Mouse (Mus musculus) right cerebral cortex, postnatal 14 days (tissue): ENCODE data around the gene Gm11172.
"Not testable (repeated sequence)": the region's sequence is repeated elsewhere in the genome, so short reads cannot be mapped to it uniquely, and the experiment has no call there.

Experiments
- DNase-seq: peaks from one replicate; pipeline ENCODE4 v3.0.0; 2022

The Gm11172 gene

GRCm38 (mm10) chr16:10834911-10835587, 22.3 kb downstream of the Gm11172 start, which contains the start of gene Rmi2:
Gene Rmi2 (plus strand): TSS chr16:10835059.
- peak; percentile 84 for DNase-seq

GRCm38 (mm10) chr16:10836388-10836787, 23.7 kb downstream of the Gm11172 start:
- DNase-seq = no peak

GRCm38 (mm10) chr16:10837250-10837649, 24.5 kb downstream of the Gm11172 start:
- DNase-seq = no peak

GRCm38 (mm10) chr16:10837903-10838302, 25.2 kb downstream of the Gm11172 start:
- no peak for DNase-seq

GRCm38 (mm10) chr16:10838487-10839245, 26.0 kb downstream of the Gm11172 start:
- no peak for DNase-seq

- DNase-seq = no peak
These were observed 27.3 kb downstream of the Gm11172 start for GRCm38 (mm10) chr16:10840018-10840417.

- DNase-seq = no peak
These were observed 29.7 kb downstream of the Gm11172 start for GRCm38 (mm10) chr16:10842282-10842855.

GRCm38 (mm10) chr16:10843486-10844318, 31.0 kb downstream of the Gm11172 start:
- no peak for DNase-seq

GRCm38 (mm10) chr16:10844319-10844670, 31.6 kb downstream of the Gm11172 start:
- no peak for DNase-seq

- DNase-seq = no peak
These were observed 33.2 kb downstream of the Gm11172 start for GRCm38 (mm10) chr16:10845952-10846351.

GRCm38 (mm10) chr16:10846503-10846902, 33.8 kb downstream of the Gm11172 start:
- peak; percentile 66 for DNase-seq

GRCm38 (mm10) chr16:10849965-10850861, 37.5 kb downstream of the Gm11172 start:
- peak; percentile 38 for DNase-seq

GRCm38 (mm10) chr16:10850905-10851304, 38.2 kb downstream of the Gm11172 start:
- no peak for DNase-seq

GRCm38 (mm10) chr16:10852216-10852615, 39.5 kb downstream of the Gm11172 start:
- DNase-seq = not testable (repeated sequence)

GRCm38 (mm10) chr16:10859726-10860245, 47.1 kb downstream of the Gm11172 start:
- no peak for DNase-seq

GRCm38 (mm10) chr16:10861408-10861807, 48.7 kb downstream of the Gm11172 start:
- DNase-seq = no peak
